Mouse (Mus musculus) embryonic fibroblast, embryonic 13.5 days (primary cell): Measurements from ENCODE around the gene Gm10961. TPM values are rescaled to one million over a fixed set of nuclear protein-coding genes. Genes with fewer than 3 reads are reported as not detected.

ENCODE experiments used
- H3K27ac ChIP-seq: 2 replicates; pipeline ENCODE4 v1.5.1; 2012; ENCODE audit warnings: low read length, control low read depth, inconsistent platforms; ENCODE audit not compliant: insufficient read depth
- H3K4me1 ChIP-seq: 2 replicates; pipeline ENCODE4 v1.6.1; 2011; ENCODE audit warnings: low read length; ENCODE audit not compliant: control insufficient read depth, insufficient read depth
- H3K4me3 ChIP-seq: 2 replicates; pipeline ENCODE4 v1.5.1; 2011; ENCODE audit warnings: mild to moderate bottlenecking, control low read depth, low read length; ENCODE audit not compliant: insufficient read depth
- CTCF ChIP-seq: IDR thresholded peaks from 2 replicates; pipeline ENCODE4 v1.5.1; 2011; ENCODE audit warnings: mild to moderate bottlenecking, control low read depth, low read length, moderate library complexity, borderline replicate concordance; ENCODE audit not compliant: insufficient read depth
- POLR2A ChIP-seq: IDR thresholded peaks from 2 replicates; pipeline ENCODE4 v1.6.1; 2011; ENCODE audit warnings: low read depth, mild to moderate bottlenecking, control low read depth, low read length, moderate library complexity
- polyA plus RNA-seq: library from polyadenylated mRNA; stranded (reverse); fragments of >200 nt; gene quantifications from 2 replicates; pipeline ENCODE4 v1.2.4, GENCODE M21; 2011; ENCODE audit warnings: low read depth; ENCODE audit not compliant: missing spikeins, insufficient read length

Gene Gm10961
- polyA plus RNA-seq, 1 experiment = not detected

DNA sequence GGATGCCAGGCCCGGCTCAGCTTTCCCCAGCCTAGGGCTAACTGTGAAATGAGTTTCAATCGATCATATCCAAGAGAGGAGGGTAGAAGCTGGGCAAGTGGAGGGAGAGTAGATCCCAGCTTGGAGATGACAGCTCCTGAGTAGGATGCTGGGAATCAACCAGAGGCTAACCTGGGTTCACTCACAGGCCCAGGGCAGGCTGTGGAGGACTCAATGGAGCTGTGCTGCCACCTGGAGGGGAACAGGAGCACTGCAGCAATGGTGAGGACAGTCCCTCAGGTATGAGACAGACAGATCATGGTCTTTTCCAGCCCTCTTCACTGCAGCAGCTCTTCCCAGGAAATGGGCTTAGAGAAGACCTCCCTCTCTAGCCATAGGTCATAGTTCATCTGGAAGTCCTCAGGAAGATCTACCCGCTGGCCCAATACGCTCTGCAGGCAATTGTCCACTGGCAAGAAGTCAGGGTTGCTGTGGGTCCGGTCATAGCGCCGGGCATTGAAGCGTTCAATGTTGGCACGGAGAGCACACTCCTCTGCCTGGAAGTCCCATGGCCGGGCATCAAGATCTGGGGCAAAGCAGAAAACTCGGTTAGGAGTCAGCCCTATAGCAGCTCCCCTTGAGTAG, 18.1 kb upstream of the Gm10961 start:
- TF ChIP-seq CTCF (peak; percentile 97), POLR2A (no peak)
- H3K27ac ChIP-seq = no peak overlapping the region
- H3K4me3 ChIP-seq = no peak overlapping the region
- no peaks in the 10 kb centered on the region for H3K4me1 ChIP-seq

DNA sequence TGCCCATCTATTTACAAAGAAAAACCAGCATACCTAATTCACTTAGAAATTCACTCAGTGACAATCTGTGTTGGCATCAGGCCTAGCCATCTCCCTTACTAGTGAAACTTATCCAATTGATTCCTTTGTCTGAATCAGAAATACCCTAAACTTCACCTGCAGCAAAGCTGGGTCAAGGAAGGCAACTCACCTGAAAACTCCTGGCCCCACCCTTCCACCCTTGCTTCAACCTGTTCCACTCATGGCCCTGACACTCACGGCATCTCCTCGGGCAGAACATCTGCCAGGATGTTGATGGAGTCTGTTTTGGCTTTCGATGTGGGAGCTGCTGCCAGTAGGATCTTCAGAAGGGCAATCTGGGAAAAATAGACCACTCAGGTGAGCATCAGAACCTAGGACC, 13.3 kb upstream of the Gm10961 start:
- no peak for TF ChIP-seq CTCF
- H3K4me1 ChIP-seq = no peaks in the 10 kb centered on the region

DNA sequence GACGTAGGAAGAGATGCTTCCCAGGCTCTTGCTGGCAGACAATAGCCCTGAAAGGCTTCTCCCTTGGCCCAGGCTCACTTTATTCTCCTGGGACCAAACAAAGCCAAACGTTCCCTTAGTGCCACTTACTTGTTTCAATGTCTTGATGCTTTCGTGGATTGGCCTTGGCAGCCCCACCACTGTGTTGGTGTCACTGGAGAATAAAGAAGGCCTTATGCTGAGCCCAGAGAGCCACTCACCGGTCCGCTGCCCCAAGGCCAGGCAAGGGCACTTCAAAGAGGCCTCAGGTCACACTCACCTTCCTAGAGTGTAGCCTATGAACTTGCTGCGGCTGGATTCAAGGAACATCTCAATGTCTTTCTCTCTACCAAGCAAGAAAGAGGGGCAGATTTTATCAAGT, 11.2 kb upstream of the Gm10961 start:
- H3K4me3 ChIP-seq = no peak overlapping the region
- H3K4me1 ChIP-seq = no peaks in the 10 kb centered on the region
- no peak for TF ChIP-seq POLR2A
- no peak for TF ChIP-seq CTCF
- no peak overlapping the region for H3K27ac ChIP-seq

More for the DNA sequence above, 13.3 kb upstream of the Gm10961 start:
- Histone ChIP-seq H3K4me3 (no peak overlapping the region), H3K27ac (no peak overlapping the region)

DNA sequence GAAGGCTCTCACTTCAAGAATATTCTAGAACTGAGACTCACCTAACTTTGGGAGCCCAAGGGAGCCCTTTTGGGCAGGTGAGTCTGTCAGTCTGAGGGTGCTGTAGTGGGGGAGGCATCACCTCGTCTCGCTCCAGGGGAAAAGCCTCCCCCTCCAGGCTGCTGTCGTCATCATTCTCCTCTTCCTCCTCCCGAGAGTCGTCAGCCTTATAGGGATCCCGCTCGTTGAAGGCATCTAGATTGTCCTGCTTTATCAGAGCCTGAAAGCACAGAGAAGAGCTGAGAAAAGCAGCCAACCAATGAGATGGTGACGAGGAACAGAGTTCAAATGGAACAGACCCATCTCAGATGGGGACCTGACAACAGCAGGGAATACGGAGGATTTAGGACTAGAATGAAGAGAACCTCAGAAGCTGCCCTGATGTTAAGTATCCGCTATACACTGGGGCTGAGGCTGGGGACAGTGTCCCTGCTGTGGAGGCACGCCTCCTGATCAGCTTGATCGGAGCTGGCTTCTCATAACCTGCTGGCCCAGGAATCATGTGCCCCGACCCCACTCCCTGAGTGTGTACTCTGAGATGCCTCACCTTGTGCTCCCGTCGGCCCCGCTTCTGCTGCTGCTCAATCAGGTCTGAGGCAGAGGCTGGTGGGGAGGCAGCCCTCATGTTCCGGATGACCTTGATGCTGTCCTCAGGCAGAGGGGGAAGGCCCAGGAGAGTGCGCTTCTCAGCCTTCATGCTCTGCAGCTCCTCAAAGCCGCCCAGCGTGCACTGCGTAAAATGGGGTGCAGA, 9.6 kb upstream of the Gm10961 start:
- Histone ChIP-seq H3K4me1 (no peaks in the 10 kb centered on the region), H3K4me3 (no peak overlapping the region), H3K27ac (no peak overlapping the region)
- TF ChIP-seq CTCF (no peak), POLR2A (no peak)

DNA sequence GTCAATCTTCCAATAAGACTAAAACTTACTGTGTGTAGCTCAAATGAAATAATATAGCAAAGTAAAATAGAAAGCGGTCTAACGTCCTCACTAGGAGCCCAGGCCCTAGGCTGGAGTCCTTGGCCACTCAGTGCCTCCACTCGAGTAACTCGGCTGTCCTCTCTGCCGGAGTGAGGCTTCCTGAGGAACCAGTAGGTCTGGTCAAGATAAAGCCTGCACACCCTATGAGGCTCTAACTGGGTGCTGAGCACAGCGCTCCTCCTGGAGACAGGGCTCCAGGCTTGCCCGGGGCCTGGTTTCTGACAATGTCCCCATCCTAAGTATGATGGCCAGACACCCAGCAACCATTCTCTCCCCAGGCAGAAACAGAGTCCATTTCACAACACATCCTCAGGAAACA, 8.6 kb upstream of the Gm10961 start:
- H3K27ac ChIP-seq = no peak overlapping the region
- no peak for TF ChIP-seq CTCF
- no peak for TF ChIP-seq POLR2A
- 0 out of 2 replicates have a peak, but pooled peaks cover 2% of the 10 kb centered on the region for H3K4me1 ChIP-seq
- no peak overlapping the region for H3K4me3 ChIP-seq

DNA sequence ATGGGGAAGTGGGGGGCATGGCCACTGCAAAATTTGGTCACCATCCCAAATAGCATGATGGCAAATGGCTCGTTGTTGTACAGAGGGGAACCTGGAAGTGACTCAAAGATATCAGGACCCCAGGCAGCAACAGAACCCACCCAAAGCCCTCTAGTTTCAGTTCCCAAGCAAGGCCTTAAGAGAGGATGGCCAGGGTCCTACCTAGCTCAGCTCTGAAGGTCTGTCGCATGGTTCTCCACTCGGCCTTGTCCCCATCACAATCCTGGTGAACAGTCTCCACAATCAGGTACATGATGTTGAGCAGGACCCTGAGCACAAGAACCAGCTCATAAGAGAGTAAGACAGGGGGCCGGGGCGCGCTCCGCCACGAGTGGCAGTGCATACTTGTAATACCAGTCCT, 6.7 kb upstream of the Gm10961 start:
- no peak overlapping the region for H3K4me3 ChIP-seq
- H3K4me1 ChIP-seq = 0 out of 2 replicates have a peak, but pooled peaks cover 2% of the 10 kb centered on the region
- no peak for TF ChIP-seq CTCF
- TF ChIP-seq POLR2A = no peak
- H3K27ac ChIP-seq = no peak overlapping the region

DNA sequence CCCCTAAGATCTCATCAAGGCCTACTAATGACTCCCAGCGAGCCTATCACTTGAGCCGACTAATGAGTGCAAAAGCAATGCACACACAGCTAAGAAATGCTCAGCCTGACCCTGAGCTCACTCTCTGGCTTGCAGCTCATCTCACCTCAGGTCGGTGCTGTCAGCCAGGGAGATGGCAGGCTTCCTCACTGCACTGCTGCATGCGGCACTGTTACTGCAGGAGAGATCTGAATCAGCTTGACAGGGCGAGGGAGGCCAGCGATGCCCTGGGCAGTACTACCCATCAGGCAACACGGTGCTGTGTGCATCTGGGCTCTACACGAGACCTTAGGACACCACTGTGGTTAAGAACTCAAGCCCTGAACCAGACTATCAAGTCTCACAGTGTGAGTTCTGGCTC, 5.6 kb upstream of the Gm10961 start:
- TF ChIP-seq POLR2A (no peak), CTCF (no peak)
- Histone ChIP-seq H3K27ac (no peak overlapping the region), H3K4me3 (no peak overlapping the region), H3K4me1 (0 out of 2 replicates have a peak, but pooled peaks cover 2% of the 10 kb centered on the region)

DNA sequence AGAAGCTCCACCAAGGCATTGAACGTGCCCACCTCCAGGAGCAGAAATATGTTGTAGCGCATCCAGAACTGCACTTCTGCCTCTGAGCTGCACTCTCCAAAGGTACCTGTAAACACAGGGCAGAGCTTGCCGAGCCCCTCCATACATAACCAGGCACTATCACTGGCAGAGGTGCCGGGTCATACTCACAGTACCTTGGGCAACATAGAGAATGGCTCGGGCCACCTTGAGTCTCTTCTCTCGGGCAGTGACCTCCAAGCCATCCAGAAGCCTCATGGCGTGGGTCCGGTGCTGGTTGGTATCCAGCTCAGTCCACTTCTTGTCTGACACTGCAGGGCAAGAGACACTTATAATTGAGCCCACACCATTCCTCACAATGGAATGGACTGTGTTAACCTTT, 4.4 kb upstream of the Gm10961 start:
- 0 out of 2 replicates have a peak, but pooled peaks cover 2% of the 10 kb centered on the region for H3K4me1 ChIP-seq
- TF ChIP-seq POLR2A = no peak
- TF ChIP-seq CTCF = no peak
- no peak overlapping the region for H3K27ac ChIP-seq
- H3K4me3 ChIP-seq = no peak overlapping the region

DNA sequence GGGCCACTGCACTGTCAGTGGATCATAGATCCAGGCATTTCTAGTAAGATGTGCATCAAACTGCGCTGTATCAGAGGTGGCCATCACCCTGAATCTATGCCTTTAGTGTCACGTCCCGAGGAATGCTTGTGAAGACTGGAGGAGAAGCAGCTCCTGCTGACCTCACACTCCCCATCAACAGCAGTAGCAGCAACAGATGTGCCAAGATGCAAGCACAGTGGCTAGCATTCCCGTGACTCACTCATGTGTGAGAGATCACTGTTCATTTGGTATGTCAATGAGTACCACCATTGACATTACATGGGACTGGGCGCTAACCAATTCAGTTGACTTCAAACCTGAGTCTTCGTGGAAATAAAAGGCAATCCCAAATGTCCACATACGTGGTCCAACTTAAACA, 3.5 kb upstream of the Gm10961 start:
- H3K27ac ChIP-seq = no peak overlapping the region
- 0 out of 2 replicates have a peak, but pooled peaks cover 2% of the 10 kb centered on the region for H3K4me1 ChIP-seq
- no peak for TF ChIP-seq POLR2A
- TF ChIP-seq CTCF = no peak
- H3K4me3 ChIP-seq = no peak overlapping the region

DNA sequence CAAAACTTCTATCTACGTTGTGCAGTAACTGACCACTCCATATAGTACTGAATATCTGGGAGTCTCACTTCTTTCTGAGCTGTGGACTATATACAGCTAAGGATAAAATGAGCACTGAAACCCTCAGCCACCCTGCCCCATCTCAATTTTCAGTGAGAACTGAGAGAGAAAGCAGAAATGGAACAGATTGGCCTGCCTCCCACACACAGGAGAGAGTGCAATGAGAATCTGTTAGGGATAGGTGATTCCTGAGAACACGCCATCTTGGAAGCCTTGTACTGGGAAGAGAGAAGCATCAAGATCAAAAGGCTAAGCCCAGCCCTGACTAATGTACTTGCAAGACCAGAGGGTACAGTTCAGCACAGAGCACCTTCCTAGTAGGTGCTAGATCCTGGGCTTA, 2.6 kb upstream of the Gm10961 start:
- no peak overlapping the region for H3K27ac ChIP-seq
- TF ChIP-seq POLR2A = no peak
- no peak for TF ChIP-seq CTCF
- no peak overlapping the region for H3K4me3 ChIP-seq
- 0 out of 2 replicates have a peak, but pooled peaks cover 2% of the 10 kb centered on the region for H3K4me1 ChIP-seq
